ENCODE assay signal across 9 mouse cellular contexts in genomic region chr2:32509287-32509686, GRCm38 (mm10). TPM values are rescaled to one million over a fixed set of nuclear protein-coding genes. Genes with fewer than 3 reads are reported as not detected.
A peak's percentile ranks its signal among the peaks of the same experiment; 100 is the strongest.
DNase-seq lines count a peak whose midpoint lies in the region; ATAC-seq and TF ChIP-seq lines count a peak whose summit lies in the region.
"Had no signal": no experiment of that assay in that cellular context is flagged by ENCODE, and none has a peak within 500 bp of the region (broad histone marks: within the 10 kb centered on the region; RNA-seq: fewer than 3 reads in every experiment).

No protein-coding gene starts in this region.

- H3K27me3 ChIP-seq in heart, embryonic 11.5 days (ENCODE audit: control insufficient read depth, insufficient read depth, low read length) = no peaks in the 10 kb centered on the region
- no peaks in the 10 kb centered on the region for H3K27me3 ChIP-seq in stomach, postnatal 0 days (ENCODE audit: control insufficient read depth, insufficient read depth, low read length)
- H3K27me3 ChIP-seq: hindbrain, embryonic 15.5 days had no signal

- peaks cover 6% of the 10 kb centered on the region for H3K4me1 ChIP-seq in heart, embryonic 11.5 days (ENCODE audit: control insufficient read depth, insufficient read depth, low read length)
- peaks cover 12% of the 10 kb centered on the region; the same call in 1 of the 2 replicates for H3K4me1 ChIP-seq in stomach, postnatal 0 days (replicated peaks; ENCODE audit: control insufficient read depth, insufficient read depth)
- H3K4me1 ChIP-seq: hindbrain, embryonic 15.5 days had no signal

- no peaks in the 10 kb centered on the region for H3K9me3 ChIP-seq in heart, embryonic 11.5 days (replicated peaks; ENCODE audit: control insufficient read depth, low read length)
- no peaks in the 10 kb centered on the region for H3K9me3 ChIP-seq in stomach, postnatal 0 days (ENCODE audit: control insufficient read depth, low read length)
- H3K9me3 ChIP-seq: hindbrain, embryonic 15.5 days had no signal

- TF ChIP-seq EP300 in stomach, postnatal 0 days (optimal IDR thresholded peaks at IDR 0.05) = no peak

- no peaks in the 10 kb centered on the region for H3K36me3 ChIP-seq in heart, embryonic 11.5 days (ENCODE audit: control insufficient read depth, insufficient read depth, low read length)
- no peaks in the 10 kb centered on the region for H3K36me3 ChIP-seq in stomach, postnatal 0 days (ENCODE audit: control insufficient read depth, insufficient read depth, low read length)
- H3K36me3 ChIP-seq: hindbrain, embryonic 15.5 days had no signal

- WGBS in heart, embryonic 11.5 days (ENCODE audit: insufficient replicate concordance) = 8% methylated on average over 4 of the region's 4 CpGs
- 23% methylated on average over 4 of the region's 4 CpGs for WGBS in stomach, postnatal 0 days

- TF ChIP-seq CTCF in stomach, postnatal 0 days (IDR thresholded peaks at IDR 0.05; ENCODE audit: low read depth) = no peak

- DNase-seq in gastrocnemius, adult 18-20 months (ENCODE audit: low spot score) = peak; percentile 38
- no peak for DNase-seq in gastrocnemius, postnatal 10 days
- peak; percentile 36 for DNase-seq in adrenal gland, postnatal 25 days
- peak; percentile 62 to 78 for DNase-seq in kidney, postnatal 4 days
- peak; percentile 43 for DNase-seq in stomach, postnatal 0 days (ENCODE audit: low spot score)
- no peak for DNase-seq in cerebellum, postnatal 4 days (ENCODE audit: low spot score in 2 of 2)
- no peak for DNase-seq in left cerebral cortex, adult 11 months (ENCODE audit: low spot score)

- no peak overlapping the region for H3K4me3 ChIP-seq in heart, embryonic 11.5 days (ENCODE audit: low read depth, low read length)
- H3K4me3 ChIP-seq in stomach, postnatal 0 days (ENCODE audit: low read depth, low read length) = no peak overlapping the region
- H3K4me3 ChIP-seq: hindbrain, embryonic 15.5 days had no signal

- H3K4me2 ChIP-seq in heart, embryonic 11.5 days = no peak overlapping the region; the same call in 1 of the 2 replicates
- no peak overlapping the region for H3K4me2 ChIP-seq in stomach, postnatal 0 days (replicated peaks; ENCODE audit: low read depth)
- H3K4me2 ChIP-seq: hindbrain, embryonic 15.5 days had no signal

- peak overlapping the region; percentile 67 for H3K27ac ChIP-seq in heart, embryonic 11.5 days (ENCODE audit: low read depth, low read length)
- peak overlapping the region; percentile 85 for H3K27ac ChIP-seq in stomach, postnatal 0 days (replicated peaks)

- peak; percentile 63; the same call in 1 of the 2 replicates for ATAC-seq in heart, embryonic 11.5 days (replicated peaks; ENCODE audit: insufficient number of reproducible peaks, low FRiP score, low TSS enrichment)
- no peak for ATAC-seq in stomach, postnatal 0 days (ENCODE audit: low FRiP score, low TSS enrichment)

- no peak overlapping the region for H3K9ac ChIP-seq in heart, embryonic 11.5 days (ENCODE audit: low read depth, low read length)
- H3K9ac ChIP-seq in stomach, postnatal 0 days (ENCODE audit: low read length) = no peak overlapping the region
- H3K9ac ChIP-seq: hindbrain, embryonic 15.5 days had no signal

RNA-seq across cellular contexts. Expression of gene Fam102a, which starts 25.8 kb away (rescaled TPM):
- total RNA-seq in gastrocnemius, adult 18-20 months (2021) = 1 to 10 TPM; 2.0 to 2.6 TPM
- 1 to 10 TPM; 5.5 to 8.6 TPM for total RNA-seq in gastrocnemius, postnatal 10 days (2021)
- 32.3 and 35.5 TPM in 2 replicates for total RNA-seq in adrenal gland, postnatal 25 days (2021)
- polyA plus RNA-seq in heart, embryonic 11.5 days (2014; fragmentation: Nextera tagmentation; extraction: Ambion mirVana) = 5.2 and 5.3 TPM in 2 replicates
- polyA plus RNA-seq in stomach, postnatal 0 days (2015; fragmentation: Nextera tagmentation; extraction: Ambion mirVana) = 16.6 and 20.2 TPM in 2 replicates

RNA-seq across cellular contexts. Expression of gene Slc25a25, which starts 58.0 kb away (rescaled TPM):
- 100 to 1,000 TPM in 1 of 2 experiments, 10 to 100 TPM in 1; 47.6 to 217 TPM for total RNA-seq in gastrocnemius, adult 18-20 months (2021)
- 10 to 100 TPM; 16.1 to 31.1 TPM for total RNA-seq in gastrocnemius, postnatal 10 days (2021)
- total RNA-seq in adrenal gland, postnatal 25 days (2021) = 16.4 and 28.0 TPM in 2 replicates
- 7.9 and 8.5 TPM in 2 replicates for polyA plus RNA-seq in heart, embryonic 11.5 days (2014; fragmentation: Nextera tagmentation; extraction: Ambion mirVana)
- 11.1 and 11.5 TPM in 2 replicates for polyA plus RNA-seq in stomach, postnatal 0 days (2015; fragmentation: Nextera tagmentation; extraction: Ambion mirVana)

RNA-seq across cellular contexts. Expression of gene Naif1, which starts 59.0 kb away (rescaled TPM):
- total RNA-seq in gastrocnemius, adult 18-20 months (2021) = 1 to 10 TPM; 2.6 to 3.0 TPM
- 1 to 10 TPM; 3.0 to 3.1 TPM for total RNA-seq in gastrocnemius, postnatal 10 days (2021)
- 5.5 and 5.6 TPM in 2 replicates for total RNA-seq in adrenal gland, postnatal 25 days (2021)
- polyA plus RNA-seq in heart, embryonic 11.5 days (2014; fragmentation: Nextera tagmentation; extraction: Ambion mirVana) = 5.1 and 5.3 TPM in 2 replicates
- polyA plus RNA-seq in stomach, postnatal 0 days (2015; fragmentation: Nextera tagmentation; extraction: Ambion mirVana) = 2.5 and 2.6 TPM in 2 replicates

Comparison
In these comparisons a context has a peak if more than half of its experiments do, and no peak if none do; other contexts are left out.
1. DNase-seq: peak in gastrocnemius, adult 18-20 months (single experiment), adrenal gland, postnatal 25 days (single experiment), kidney, postnatal 4 days (2 of 2) and stomach, postnatal 0 days (single experiment); none in gastrocnemius, postnatal 10 days (single experiment), cerebellum, postnatal 4 days (0 of 2) and left cerebral cortex, adult 11 months (single experiment).